Mouse (Mus musculus) left cerebral cortex, postnatal 4 days (tissue): ENCODE data around the gene Vcp. TPM values are rescaled to one million over a fixed set of nuclear protein-coding genes. Genes with fewer than 3 reads are reported as not detected.

Source experiments
- DNase-seq: peaks from one replicate; pipeline ENCODE4 v3.0.0-alpha.2; 2022
- intact Hi-C: fragments of 180-260 bp; cut with DNase I; formaldehyde crosslinking; loops from one replicate; pipeline ENCODE4 v1.15.1; 2025
- total RNA-seq, 2 experiments: library from RNA; stranded (reverse); gene quantifications; 2 replicates each; pipeline ENCODE4 v1.2.3; 2021

Vcp gene
- total RNA-seq, 2 experiments from 2014 or later, result 244 to 265 TPM

GRCm38 (mm10) chr4:42948527-42948926 lies 51.8 kb downstream of the Vcp start:
- DNase-seq, result no peak

GRCm38 (mm10) chr4:42946733-42947290 lies 53.5 kb downstream of the Vcp start:
- intact Hi-C loops, result no loop called here
- DNase-seq, result peak; percentile 91

More at GRCm38 (mm10) chr4:42948527-42948926, 51.8 kb downstream of the Vcp start:
- intact Hi-C loops, result no loop called here

- DNase-seq, result peak; percentile 68
- intact Hi-C loops, result no loop called here
Observed at GRCm38 (mm10) chr4:42945952-42946351, 54.4 kb downstream of the Vcp start.

- DNase-seq, result no peak
- intact Hi-C loops, result no loop called here
Observed at GRCm38 (mm10) chr4:42945445-42945844, 54.9 kb downstream of the Vcp start.

- intact Hi-C loops, result no loop called here
- DNase-seq, result no peak
Observed at GRCm38 (mm10) chr4:42945043-42945442, 55.3 kb downstream of the Vcp start.

GRCm38 (mm10) chr4:42944185-42944584 lies 56.1 kb downstream of the Vcp start:
- no peak for DNase-seq
- intact Hi-C loops, result no loop called here

- peak; percentile 55 for DNase-seq
- intact Hi-C loops, result no loop called here
Observed at GRCm38 (mm10) chr4:42943341-42943740, 57.0 kb downstream of the Vcp start.

- intact Hi-C loops, result no loop called here
- DNase-seq, result no peak
Observed at GRCm38 (mm10) chr4:42941396-42941795, 58.9 kb downstream of the Vcp start.

- intact Hi-C loops, result no loop called here
- peak; percentile 67 for DNase-seq
Observed at GRCm38 (mm10) chr4:42933630-42934029, 66.7 kb downstream of the Vcp start.

- intact Hi-C loops, result no loop called here
- DNase-seq, result no peak
Observed at GRCm38 (mm10) chr4:42932229-42932969, 67.9 kb downstream of the Vcp start.

Other genes starting within 250 kb of the Vcp start
- not detected for gene Ccl19, start 243.9 kb downstream of the Vcp start, total RNA-seq
- not detected for gene Ccl21a, start 226.5 kb downstream of the Vcp start, total RNA-seq
- under 1 TPM in 1 of 2 experiments, not detected in 1; 0.16 TPM for gene Fam205a1, start 146.6 kb downstream of the Vcp start, total RNA-seq
- 1 to 10 TPM; 1.4 to 1.7 TPM for gene Gm12394, start 143.7 kb downstream of the Vcp start, total RNA-seq
- 1 to 10 TPM in 1 of 2 experiments, under 1 TPM in 1; 0.42 to 1.3 TPM for gene Fam205c, start 126.3 kb downstream of the Vcp start, total RNA-seq
- gene Phf24, start 83.8 kb downstream of the Vcp start, total RNA-seq, result 100 to 1,000 TPM; 156 to 162 TPM
- 100 to 1,000 TPM; 152 to 156 TPM for gene Dnajb5, start 50.7 kb downstream of the Vcp start, total RNA-seq
- gene 1700022I11Rik, start 30.9 kb downstream of the Vcp start, total RNA-seq, result not detected
- 10 to 100 TPM; 15.7 to 16.8 TPM for gene Fancg, start 10.0 kb upstream of the Vcp start, total RNA-seq
- gene Pigo, start 25.3 kb upstream of the Vcp start, total RNA-seq, result 10 to 100 TPM; 26.5 to 29.5 TPM
- gene Stoml2, start 31.2 kb upstream of the Vcp start, total RNA-seq, result 10 to 100 TPM; 90.3 to 94.9 TPM
- gene Fam214b, start 45.7 kb upstream of the Vcp start, total RNA-seq, result 10 to 100 TPM; 48.8 to 57.7 TPM
- gene Unc13b, start 58.4 kb upstream of the Vcp start, total RNA-seq, result 10 to 100 TPM; 84.4 to 88.2 TPM